Mouse (Mus musculus) megakaryocyte, embryonic 14.5 days (primary cell): ENCODE data around the gene Rab4b. TPM values are rescaled to one million over a fixed set of nuclear protein-coding genes. Genes with fewer than 3 reads are reported as not detected.

Experiments
- H3K27me3 ChIP-seq: replicated peaks from 2 replicates; pipeline ENCODE3; 2012; ENCODE audit warnings: inconsistent platforms
- H3K36me3 ChIP-seq: replicated peaks from 2 replicates; pipeline ENCODE3; 2012; ENCODE audit warnings: low read length, inconsistent platforms, mixed read lengths
- H3K4me1 ChIP-seq: 2 replicates; pipeline ENCODE4 v1.6.1; 2012; ENCODE audit warnings: inconsistent platforms
- H3K4me3 ChIP-seq: replicated peaks from 2 replicates; pipeline ENCODE3; 2012; ENCODE audit warnings: moderate library complexity, mild to moderate bottlenecking, inconsistent platforms
- H3K9me3 ChIP-seq: 2 replicates; pipeline ENCODE4 v1.6.1; 2012; ENCODE audit warnings: inconsistent platforms
- FLI1 ChIP-seq: IDR thresholded peaks from 2 replicates; pipeline ENCODE4 v1.6.1; 2012; ENCODE audit warnings: low read length, inconsistent platforms, mixed read lengths
- GATA1 ChIP-seq: IDR thresholded peaks from 3 replicates; pipeline ENCODE4 v1.6.1; 2012; ENCODE audit warnings: mixed read lengths, low read length, inconsistent platforms, borderline replicate concordance
- polyA plus RNA-seq: library from polyadenylated mRNA; stranded (reverse); fragments of >175 nt; gene quantifications from 2 replicates; pipeline ENCODE4 v1.2.3, GENCODE M21; 2012; ENCODE audit warnings: low replicate concordance; ENCODE audit not compliant: insufficient read depth

Rab4b gene
- polyA plus RNA-seq, 1 experiment: 700 TPM

GRCm38 (mm10) chr7:27185986-27186385, 7.3 kb upstream of the Rab4b start:
- Histone ChIP-seq H3K36me3 (peaks cover 77% of the 10 kb centered on the region), H3K27me3 (no peaks in the 10 kb centered on the region), H3K9me3 (no peaks in the 10 kb centered on the region), H3K4me1 (peaks cover 14% of the 10 kb centered on the region), H3K4me3 (no peak overlapping the region)
- no peak for TF ChIP-seq GATA1
- TF ChIP-seq FLI1: no peak

DNA sequence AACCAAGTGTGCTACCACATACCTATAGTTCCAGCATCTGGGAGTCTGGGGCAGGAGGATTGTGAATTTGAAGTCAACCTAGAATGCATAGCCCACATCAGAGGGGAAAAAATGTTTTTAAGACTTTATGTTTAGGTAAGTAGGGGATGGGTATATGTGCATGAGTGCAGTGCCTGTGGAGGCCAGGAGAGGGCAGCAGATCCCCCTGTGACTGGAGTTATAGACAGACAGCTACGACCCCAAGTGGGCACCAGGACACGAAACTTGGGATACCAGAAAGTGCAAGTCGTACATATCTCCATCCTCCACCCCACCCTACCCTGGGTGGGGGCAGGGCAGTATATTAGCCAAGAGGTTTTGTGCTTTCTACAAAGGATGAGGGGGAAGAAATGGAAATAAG, 6.3 kb upstream of the Rab4b start:
- TF ChIP-seq FLI1 (no peak), GATA1 (no peak)
- Histone ChIP-seq H3K36me3 (peaks cover 67% of the 10 kb centered on the region), H3K4me1 (peaks cover 24% of the 10 kb centered on the region), H3K4me3 (no peak overlapping the region), H3K27me3 (no peaks in the 10 kb centered on the region), H3K9me3 (no peaks in the 10 kb centered on the region)

DNA sequence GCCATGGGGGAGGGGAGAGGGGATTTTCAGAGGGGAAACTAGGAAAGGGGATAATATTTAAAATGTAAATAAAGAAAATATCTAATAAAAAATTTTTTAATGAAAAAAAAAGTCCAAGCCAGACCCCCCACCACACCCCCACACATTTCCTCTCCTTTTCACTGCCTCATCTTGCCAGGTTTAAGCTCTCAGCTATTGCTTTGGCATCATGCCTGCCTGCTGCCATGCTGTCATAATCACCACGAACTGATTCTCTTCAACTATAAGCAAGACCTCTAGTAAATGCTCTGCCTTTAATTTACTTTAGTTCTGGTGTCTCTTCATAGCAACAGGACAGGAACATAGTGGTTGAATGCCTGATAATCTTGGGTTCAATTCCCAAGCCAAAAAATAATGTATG, 3.8 kb upstream of the Rab4b start:
- Histone ChIP-seq H3K9me3 (no peaks in the 10 kb centered on the region), H3K27me3 (no peaks in the 10 kb centered on the region), H3K36me3 (peaks cover 42% of the 10 kb centered on the region), H3K4me3 (no peak overlapping the region), H3K4me1 (peaks cover 38% of the 10 kb centered on the region)
- TF ChIP-seq GATA1: no peak
- no peak for TF ChIP-seq FLI1

DNA sequence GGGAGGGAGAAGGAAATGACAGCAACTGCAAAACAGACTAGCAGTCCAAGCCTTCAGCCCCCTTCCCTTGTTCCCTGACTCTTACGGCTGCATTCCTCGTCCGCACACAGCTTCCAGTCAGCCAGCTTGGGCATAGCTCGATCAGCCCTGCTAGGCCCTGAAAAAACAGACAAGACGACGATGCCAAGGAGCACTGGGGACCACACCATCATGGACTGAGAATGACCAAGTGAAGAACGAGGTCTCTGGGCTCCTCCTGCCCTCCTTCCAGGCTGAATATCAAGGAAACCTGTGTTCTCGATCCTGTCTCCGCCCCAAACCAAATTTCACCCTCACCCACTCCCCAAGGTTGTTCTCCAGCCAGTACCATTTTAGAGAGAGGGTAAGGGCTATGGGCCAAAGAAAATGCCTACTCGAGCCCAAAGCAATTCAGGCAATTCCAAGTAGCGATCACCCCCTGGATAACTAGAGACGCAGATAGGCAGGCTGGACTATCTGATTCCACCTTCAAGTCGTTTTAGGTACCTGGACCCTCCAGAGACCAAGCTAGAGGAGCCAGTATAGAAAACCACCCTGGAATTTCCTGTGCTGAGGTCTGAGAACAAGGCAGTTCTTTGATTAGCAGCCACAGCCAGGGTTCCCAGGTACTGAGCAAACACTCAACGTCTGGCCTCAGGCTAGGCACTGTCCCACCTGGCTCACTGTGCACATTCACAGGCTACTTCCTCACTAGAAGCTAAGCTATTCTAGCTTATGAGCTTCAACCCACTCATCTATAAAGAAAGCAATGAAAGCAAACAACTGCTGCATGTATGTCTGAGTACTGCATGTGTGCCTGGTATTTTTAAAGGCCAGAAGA, 2.4 kb upstream of the Rab4b start, which contains the start of the genes Gm21983 and Mia:
Gm21983 (minus strand) TSS at position 250 of the 859 bp plus-strand sequence.
Mia (minus strand) TSS at position 321 of the 859 bp plus-strand sequence.
- no peaks in the 10 kb centered on the region for H3K9me3 ChIP-seq
- peaks cover 28% of the 10 kb centered on the region for H3K36me3 ChIP-seq
- H3K4me1 ChIP-seq: peaks cover 48% of the 10 kb centered on the region
- TF ChIP-seq FLI1 (no peak), GATA1 (no peak)
- H3K4me3 ChIP-seq: no peak within 1 kb of the TSS
- H3K27me3 ChIP-seq: no peaks in the 10 kb centered on the region

DNA sequence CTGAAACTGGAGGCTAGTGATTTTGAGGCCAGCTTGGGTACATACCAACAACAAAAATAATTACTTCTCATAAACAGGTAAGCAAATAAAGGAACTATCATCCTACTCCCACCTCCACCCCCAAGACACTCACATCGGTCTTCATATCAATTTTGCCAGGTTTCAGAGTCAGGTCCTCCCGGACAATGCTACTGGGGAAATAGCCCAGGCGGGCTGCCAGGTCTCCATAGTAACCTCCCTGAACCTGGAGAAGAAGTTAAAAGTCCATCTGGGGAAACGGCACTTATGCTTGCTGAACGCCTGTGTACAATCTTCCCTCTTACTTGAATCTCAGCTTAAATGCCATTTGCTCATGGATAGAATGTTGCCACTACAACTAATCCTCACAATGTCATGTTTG, 1.3 kb upstream of the Rab4b start:
- Histone ChIP-seq H3K4me3 (no peak overlapping the region), H3K27me3 (no peaks in the 10 kb centered on the region), H3K36me3 (peaks cover 28% of the 10 kb centered on the region), H3K9me3 (no peaks in the 10 kb centered on the region), H3K4me1 (peaks cover 51% of the 10 kb centered on the region)
- TF ChIP-seq FLI1 (no peak), GATA1 (no peak)

DNA sequence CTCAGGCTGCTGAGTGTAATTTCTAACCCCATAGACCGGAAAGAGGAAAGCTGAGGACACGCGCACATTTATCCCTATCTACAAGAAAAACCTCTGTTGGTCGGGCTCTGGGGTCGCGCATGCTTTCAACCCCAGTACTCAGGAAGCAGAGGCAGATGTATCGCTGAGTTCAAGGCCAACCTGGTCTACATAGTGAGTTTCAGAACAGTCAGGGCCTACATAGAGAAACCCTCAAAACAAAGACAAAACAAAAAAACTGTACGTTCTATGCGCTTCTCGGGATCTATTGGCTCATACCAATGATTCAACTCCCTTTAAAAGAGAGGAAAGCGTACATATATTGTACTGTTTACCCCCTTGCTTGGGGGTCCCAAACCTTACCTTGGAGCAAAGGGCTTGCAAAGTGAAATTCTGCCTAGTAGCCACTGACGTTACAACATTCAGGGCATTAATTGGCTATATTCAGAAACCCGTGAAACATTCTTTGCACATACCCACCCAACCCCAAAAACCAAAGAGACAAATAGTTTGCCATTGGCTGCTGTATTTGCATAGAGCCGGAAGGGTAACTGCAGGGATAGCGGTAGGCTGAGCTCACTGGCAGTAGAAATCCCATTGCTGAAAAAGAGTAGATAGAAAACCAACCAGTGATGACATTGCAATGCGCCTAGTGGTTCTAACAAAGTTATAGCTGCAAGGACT, 672 bp upstream of the Rab4b start:
- Histone ChIP-seq H3K27me3 (no peaks in the 10 kb centered on the region), H3K4me1 (peaks cover 57% of the 10 kb centered on the region), H3K9me3 (no peaks in the 10 kb centered on the region), H3K36me3 (peaks cover 28% of the 10 kb centered on the region), H3K4me3 (peak overlapping the region; percentile 96)
- no peak for TF ChIP-seq FLI1
- TF ChIP-seq GATA1: no peak

- no peaks in the 10 kb centered on the region for H3K27me3 ChIP-seq
- H3K4me3 ChIP-seq: peak overlapping the region; percentile 96
- no peaks in the 10 kb centered on the region for H3K9me3 ChIP-seq
- H3K36me3 ChIP-seq: peaks cover 32% of the 10 kb centered on the region
- H3K4me1 ChIP-seq: peaks cover 66% of the 10 kb centered on the region
- TF ChIP-seq FLI1 (no peak), GATA1 (no peak)
Observed at GRCm38 (mm10) chr7:27177942-27178323, 763 bp downstream of the Rab4b start.

- Histone ChIP-seq H3K36me3 (peaks cover 62% of the 10 kb centered on the region), H3K27me3 (no peaks in the 10 kb centered on the region), H3K4me3 (no peak overlapping the region), H3K9me3 (no peaks in the 10 kb centered on the region), H3K4me1 (peaks cover 73% of the 10 kb centered on the region)
- TF ChIP-seq GATA1: no peak
- no peak for TF ChIP-seq FLI1
Observed at GRCm38 (mm10) chr7:27174896-27175295, 3.8 kb downstream of the Rab4b start.

DNA sequence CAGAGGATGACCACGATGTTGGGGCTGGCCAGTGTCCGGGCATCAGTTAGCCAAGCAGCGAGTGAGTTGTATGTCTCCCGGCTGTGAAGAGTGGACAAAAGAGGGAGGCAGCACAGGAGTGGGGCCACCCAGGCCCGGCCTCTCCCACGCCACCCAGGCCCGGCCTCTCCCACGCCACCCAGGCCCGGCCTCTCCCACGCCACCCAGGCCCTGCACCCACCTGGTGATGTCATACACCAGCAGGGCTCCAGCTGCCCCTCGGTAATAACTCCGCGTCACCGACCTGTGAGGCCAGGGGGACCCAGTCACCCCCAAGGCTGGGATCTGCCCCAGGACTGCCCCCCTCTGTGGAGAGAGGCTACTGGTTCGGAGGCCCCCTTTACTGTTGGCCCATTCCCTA, 4.2 kb downstream of the Rab4b start:
- Histone ChIP-seq H3K36me3 (peaks cover 66% of the 10 kb centered on the region), H3K27me3 (no peaks in the 10 kb centered on the region), H3K4me3 (no peak overlapping the region), H3K4me1 (peaks cover 69% of the 10 kb centered on the region), H3K9me3 (no peaks in the 10 kb centered on the region)
- TF ChIP-seq GATA1: no peak
- no peak for TF ChIP-seq FLI1

- Histone ChIP-seq H3K9me3 (no peaks in the 10 kb centered on the region), H3K4me3 (no peak overlapping the region), H3K36me3 (peaks cover 79% of the 10 kb centered on the region), H3K4me1 (peaks cover 62% of the 10 kb centered on the region), H3K27me3 (no peaks in the 10 kb centered on the region)
- TF ChIP-seq GATA1 (no peak), FLI1 (no peak)
Observed at GRCm38 (mm10) chr7:27170981-27171380, 7.7 kb downstream of the Rab4b start.
